Mouse (Mus musculus): ENCODE measurements around the gene Tgfbr3. TPM values are rescaled to one million over a fixed set of nuclear protein-coding genes. Genes with fewer than 3 reads are reported as not detected.
A peak's percentile ranks its signal among the peaks of the same experiment; 100 is the strongest.
"Not testable (repeated sequence)": the region's sequence is repeated elsewhere in the genome, so short reads cannot be mapped to it uniquely, and the experiment has no call there.

Tgfbr3 gene
- polyA plus RNA-seq, 1 experiment from 2014 or later = 7.8 TPM

GRCm38 (mm10) chr5:107251751-107252305 lies 37.6 kb downstream of the Tgfbr3 start:
- Histone ChIP-seq H3K4me1 (ENCODE audit: control insufficient read depth, insufficient read depth, low read length) (peaks cover 4% of the 10 kb centered on the region), H3K27ac (ENCODE audit: low read depth, low read length) (no peak overlapping the region), H3K9me3 (ENCODE audit: control insufficient read depth, low read length) (no peaks in the 10 kb centered on the region), H3K9ac (ENCODE audit: low read length) (no peak overlapping the region), H3K27me3 (ENCODE audit: control insufficient read depth, insufficient read depth, low read length) (no peaks in the 10 kb centered on the region), H3K36me3 (ENCODE audit: control insufficient read depth, insufficient read depth, low read length) (no peaks in the 10 kb centered on the region), H3K4me3 (ENCODE audit: low read depth, low read length) (no peak overlapping the region), H3K4me2 (no peak overlapping the region)
- DNase-seq (ENCODE audit: low spot score, missing footprints) = no peak
- WGBS = 23% methylated on average over 3 of the region's 3 CpGs
- peak; percentile 57; the same call in 1 of the 2 replicates for ATAC-seq (ENCODE audit: low FRiP score)

GRCm38 (mm10) chr5:107250548-107251272 lies 38.7 kb downstream of the Tgfbr3 start:
- Histone ChIP-seq H3K36me3 (ENCODE audit: control insufficient read depth, insufficient read depth, low read length) (no peaks in the 10 kb centered on the region), H3K4me3 (ENCODE audit: low read depth, low read length) (no peak overlapping the region), H3K27me3 (ENCODE audit: control insufficient read depth, insufficient read depth, low read length) (no peaks in the 10 kb centered on the region), H3K9ac (ENCODE audit: low read length) (no peak overlapping the region), H3K27ac (ENCODE audit: low read depth, low read length) (no peak overlapping the region), H3K4me1 (ENCODE audit: control insufficient read depth, insufficient read depth, low read length) (peaks cover 4% of the 10 kb centered on the region), H3K4me2 (peak overlapping the region; percentile 14; the same call in 1 of the 2 replicates), H3K9me3 (ENCODE audit: control insufficient read depth, low read length) (no peaks in the 10 kb centered on the region)
- ATAC-seq (ENCODE audit: low FRiP score) (peak; percentile 63), DNase-seq (ENCODE audit: low spot score, missing footprints) (no peak)
- whole genome bisulfite sequencing = 14% methylated on average over 19 of the region's 19 CpGs

GRCm38 (mm10) chr5:107248732-107249131 lies 40.7 kb downstream of the Tgfbr3 start:
- peaks cover 4% of the 10 kb centered on the region for H3K4me1 ChIP-seq (ENCODE audit: control insufficient read depth, insufficient read depth, low read length)
- H3K9me3 ChIP-seq (ENCODE audit: control insufficient read depth, low read length) = no peaks in the 10 kb centered on the region
- no peak for ATAC-seq (ENCODE audit: low FRiP score)
- DNase-seq (ENCODE audit: low spot score, missing footprints) = no peak
- no peak overlapping the region for H3K4me2 ChIP-seq
- H3K36me3 ChIP-seq (ENCODE audit: control insufficient read depth, insufficient read depth, low read length) = no peaks in the 10 kb centered on the region
- H3K27me3 ChIP-seq (ENCODE audit: control insufficient read depth, insufficient read depth, low read length) = no peaks in the 10 kb centered on the region
- H3K9ac ChIP-seq (ENCODE audit: low read length) = no peak overlapping the region
- no peak overlapping the region for H3K4me3 ChIP-seq (ENCODE audit: low read depth, low read length)
- WGBS = 86% methylated on average over 6 of the region's 6 CpGs
- H3K27ac ChIP-seq (ENCODE audit: low read depth, low read length) = no peak overlapping the region

- H3K9me3 ChIP-seq (ENCODE audit: control insufficient read depth, low read length); H3K36me3 ChIP-seq (ENCODE audit: control insufficient read depth, insufficient read depth, low read length); H3K4me1 ChIP-seq (ENCODE audit: control insufficient read depth, insufficient read depth, low read length); H3K4me3 ChIP-seq (ENCODE audit: low read depth, low read length); H3K4me2 ChIP-seq; DNase-seq (ENCODE audit: low spot score, missing footprints); H3K27ac ChIP-seq (ENCODE audit: low read depth, low read length); H3K9ac ChIP-seq (ENCODE audit: low read length); H3K27me3 ChIP-seq (ENCODE audit: control insufficient read depth, insufficient read depth, low read length); ATAC-seq (ENCODE audit: low FRiP score): not testable (repeated sequence)
- 97% methylated on average over 11 of the region's 11 CpGs for WGBS
Measured at GRCm38 (mm10) chr5:107248302-107248701, 41.1 kb downstream of the Tgfbr3 start.

- H3K4me3 ChIP-seq (ENCODE audit: low read depth, low read length) = no peak overlapping the region
- no peak overlapping the region for H3K27ac ChIP-seq (ENCODE audit: low read depth, low read length)
- no peaks in the 10 kb centered on the region for H3K27me3 ChIP-seq (ENCODE audit: control insufficient read depth, insufficient read depth, low read length)
- ATAC-seq (ENCODE audit: low FRiP score) (no peak), DNase-seq (ENCODE audit: low spot score, missing footprints) (no peak)
- no peak overlapping the region for H3K9ac ChIP-seq (ENCODE audit: low read length)
- WGBS = 75% methylated on average over 3 of the region's 3 CpGs
- H3K4me1 ChIP-seq (ENCODE audit: control insufficient read depth, insufficient read depth, low read length) = peaks cover 4% of the 10 kb centered on the region
- no peak overlapping the region for H3K4me2 ChIP-seq
- H3K9me3 ChIP-seq (ENCODE audit: control insufficient read depth, low read length) = no peaks in the 10 kb centered on the region
- no peaks in the 10 kb centered on the region for H3K36me3 ChIP-seq (ENCODE audit: control insufficient read depth, insufficient read depth, low read length)
Measured at GRCm38 (mm10) chr5:107247786-107248185, 41.6 kb downstream of the Tgfbr3 start.

GRCm38 (mm10) chr5:107243445-107243844 lies 46.0 kb downstream of the Tgfbr3 start:
- 93% methylated on average over 2 of the region's 2 CpGs for WGBS
- Histone ChIP-seq H3K27me3 (ENCODE audit: control insufficient read depth, insufficient read depth, low read length) (no peaks in the 10 kb centered on the region), H3K9me3 (ENCODE audit: control insufficient read depth, low read length) (no peaks in the 10 kb centered on the region), H3K27ac (ENCODE audit: low read depth, low read length) (no peak overlapping the region), H3K36me3 (ENCODE audit: control insufficient read depth, insufficient read depth, low read length) (no peaks in the 10 kb centered on the region), H3K4me1 (ENCODE audit: control insufficient read depth, insufficient read depth, low read length) (no peaks in the 10 kb centered on the region), H3K9ac (ENCODE audit: low read length) (no peak overlapping the region), H3K4me2 (no peak overlapping the region), H3K4me3 (ENCODE audit: low read depth, low read length) (no peak overlapping the region)
- DNase-seq (ENCODE audit: low spot score, missing footprints) (no peak), ATAC-seq (ENCODE audit: low FRiP score) (no peak)

- no peaks in the 10 kb centered on the region for H3K4me1 ChIP-seq (ENCODE audit: control insufficient read depth, insufficient read depth, low read length)
- H3K4me2 ChIP-seq = no peak overlapping the region
- DNase-seq (ENCODE audit: low spot score, missing footprints) (no peak), ATAC-seq (ENCODE audit: low FRiP score) (no peak)
- no peak overlapping the region for H3K4me3 ChIP-seq (ENCODE audit: low read depth, low read length)
- no peak overlapping the region for H3K27ac ChIP-seq (ENCODE audit: low read depth, low read length)
- no peaks in the 10 kb centered on the region for H3K27me3 ChIP-seq (ENCODE audit: control insufficient read depth, insufficient read depth, low read length)
- no peaks in the 10 kb centered on the region for H3K36me3 ChIP-seq (ENCODE audit: control insufficient read depth, insufficient read depth, low read length)
- 85% methylated on average over 4 of the region's 4 CpGs for WGBS
- H3K9ac ChIP-seq (ENCODE audit: low read length) = no peak overlapping the region
- no peaks in the 10 kb centered on the region for H3K9me3 ChIP-seq (ENCODE audit: control insufficient read depth, low read length)
Measured at GRCm38 (mm10) chr5:107242993-107243392, 46.4 kb downstream of the Tgfbr3 start.

- H3K9ac ChIP-seq (ENCODE audit: low read length) = no peak overlapping the region
- no peaks in the 10 kb centered on the region for H3K27me3 ChIP-seq (ENCODE audit: control insufficient read depth, insufficient read depth, low read length)
- H3K4me3 ChIP-seq (ENCODE audit: low read depth, low read length) = no peak overlapping the region
- DNase-seq (ENCODE audit: low spot score, missing footprints) = no peak
- H3K4me2 ChIP-seq = no peak overlapping the region
- H3K36me3 ChIP-seq (ENCODE audit: control insufficient read depth, insufficient read depth, low read length) = no peaks in the 10 kb centered on the region
- ATAC-seq (ENCODE audit: low FRiP score) = no peak
- no peaks in the 10 kb centered on the region for H3K9me3 ChIP-seq (ENCODE audit: control insufficient read depth, low read length)
- 18% methylated on average over 1 of the region's 1 CpGs for WGBS
- no peaks in the 10 kb centered on the region for H3K4me1 ChIP-seq (ENCODE audit: control insufficient read depth, insufficient read depth, low read length)
- no peak overlapping the region for H3K27ac ChIP-seq (ENCODE audit: low read depth, low read length)
Measured at GRCm38 (mm10) chr5:107240276-107240675, 49.2 kb downstream of the Tgfbr3 start.

GRCm38 (mm10) chr5:107237971-107238426 lies 51.4 kb downstream of the Tgfbr3 start:
- ATAC-seq (ENCODE audit: low FRiP score) (peak; percentile 74), DNase-seq (ENCODE audit: low spot score, missing footprints) (peak; percentile 89)
- no peak overlapping the region for H3K9ac ChIP-seq (ENCODE audit: low read length)
- WGBS = 60% methylated on average over 7 of the region's 7 CpGs
- H3K36me3 ChIP-seq (ENCODE audit: control insufficient read depth, insufficient read depth, low read length) = no peaks in the 10 kb centered on the region
- no peak overlapping the region for H3K27ac ChIP-seq (ENCODE audit: low read depth, low read length)
- no peaks in the 10 kb centered on the region for H3K4me1 ChIP-seq (ENCODE audit: control insufficient read depth, insufficient read depth, low read length)
- no peaks in the 10 kb centered on the region for H3K27me3 ChIP-seq (ENCODE audit: control insufficient read depth, insufficient read depth, low read length)
- no peaks in the 10 kb centered on the region for H3K9me3 ChIP-seq (ENCODE audit: control insufficient read depth, low read length)
- H3K4me3 ChIP-seq (ENCODE audit: low read depth, low read length) = no peak overlapping the region
- no peak overlapping the region for H3K4me2 ChIP-seq
